Mouse (Mus musculus): ENCODE measurements around the gene Dennd4b. TPM values are rescaled to one million over a fixed set of nuclear protein-coding genes. Genes with fewer than 3 reads are reported as not detected.

Dennd4b gene
- polyA plus RNA-seq, 1 experiment from 2014 or later, result 6.1 TPM

- peak; percentile 19 for ATAC-seq (ENCODE audit: insufficient number of reproducible peaks, low FRiP score)
- peak overlapping the region; percentile 98 for H3K27ac ChIP-seq (ENCODE audit: poor library complexity, severe bottlenecking)
- H3K9ac ChIP-seq, result peak overlapping the region; percentile 95
- H3K36me3 ChIP-seq, result peaks cover 49% of the 10 kb centered on the region
- peak overlapping the region; percentile 90 for H3K4me3 ChIP-seq
- no peaks in the 10 kb centered on the region for H3K9me3 ChIP-seq (replicated peaks)
- 12% methylated on average over 16 of the region's 16 CpGs for WGBS
- peaks cover 20% of the 10 kb centered on the region for H3K4me1 ChIP-seq (replicated peaks)
- peak overlapping the region; percentile 78 for H3K4me2 ChIP-seq
- no peaks in the 10 kb centered on the region for H3K27me3 ChIP-seq (replicated peaks)
Measured at GRCm38 (mm10) chr3:90265932-90266741, 1.2 kb downstream of the Dennd4b start.

GRCm38 (mm10) chr3:90266901-90267775, 2.2 kb downstream of the Dennd4b start:
- peak overlapping the region; percentile 78 for H3K4me2 ChIP-seq
- peaks cover 48% of the 10 kb centered on the region for H3K36me3 ChIP-seq
- H3K9me3 ChIP-seq (replicated peaks), result no peaks in the 10 kb centered on the region
- peaks cover 20% of the 10 kb centered on the region for H3K4me1 ChIP-seq (replicated peaks)
- WGBS, result 92% methylated on average over 20 of the region's 20 CpGs
- no peaks in the 10 kb centered on the region for H3K27me3 ChIP-seq (replicated peaks)
- H3K4me3 ChIP-seq, result no peak overlapping the region
- ATAC-seq (ENCODE audit: insufficient number of reproducible peaks, low FRiP score), result no peak
- H3K27ac ChIP-seq (ENCODE audit: poor library complexity, severe bottlenecking), result peak overlapping the region; percentile 98
- no peak overlapping the region for H3K9ac ChIP-seq

- Histone ChIP-seq H3K27ac (ENCODE audit: poor library complexity, severe bottlenecking) (no peak overlapping the region), H3K27me3 (replicated peaks) (no peaks in the 10 kb centered on the region), H3K4me2 (no peak overlapping the region), H3K9ac (no peak overlapping the region), H3K36me3 (peaks cover 48% of the 10 kb centered on the region), H3K9me3 (replicated peaks) (no peaks in the 10 kb centered on the region), H3K4me1 (replicated peaks) (peaks cover 20% of the 10 kb centered on the region), H3K4me3 (no peak overlapping the region)
- ATAC-seq (ENCODE audit: insufficient number of reproducible peaks, low FRiP score), result no peak
- WGBS, result 90% methylated on average over 11 of the region's 11 CpGs
Measured at GRCm38 (mm10) chr3:90268190-90268589, 3.2 kb downstream of the Dennd4b start.

- H3K36me3 ChIP-seq, result peaks cover 49% of the 10 kb centered on the region
- no peak for ATAC-seq (ENCODE audit: insufficient number of reproducible peaks, low FRiP score)
- H3K4me2 ChIP-seq, result no peak overlapping the region
- no peak overlapping the region for H3K9ac ChIP-seq
- H3K27me3 ChIP-seq (replicated peaks), result no peaks in the 10 kb centered on the region
- H3K4me3 ChIP-seq, result no peak overlapping the region
- H3K9me3 ChIP-seq (replicated peaks), result no peaks in the 10 kb centered on the region
- WGBS, result 87% methylated on average over 16 of the region's 16 CpGs
- peaks cover 20% of the 10 kb centered on the region for H3K4me1 ChIP-seq (replicated peaks)
- H3K27ac ChIP-seq (ENCODE audit: poor library complexity, severe bottlenecking), result no peak overlapping the region
Measured at GRCm38 (mm10) chr3:90268971-90269370, 4.0 kb downstream of the Dennd4b start.

- no peak for ATAC-seq (ENCODE audit: insufficient number of reproducible peaks, low FRiP score)
- Histone ChIP-seq H3K36me3 (peaks cover 63% of the 10 kb centered on the region), H3K4me2 (no peak overlapping the region), H3K27me3 (replicated peaks) (no peaks in the 10 kb centered on the region), H3K4me3 (no peak overlapping the region), H3K9me3 (replicated peaks) (no peaks in the 10 kb centered on the region), H3K4me1 (replicated peaks) (peaks cover 13% of the 10 kb centered on the region), H3K27ac (ENCODE audit: poor library complexity, severe bottlenecking) (no peak overlapping the region), H3K9ac (no peak overlapping the region)
- WGBS, result 87% methylated on average over 8 of the region's 8 CpGs
Measured at GRCm38 (mm10) chr3:90270784-90271183, 5.8 kb downstream of the Dennd4b start.

- Histone ChIP-seq H3K27ac (ENCODE audit: poor library complexity, severe bottlenecking) (no peak overlapping the region), H3K4me1 (replicated peaks) (peaks cover 8% of the 10 kb centered on the region), H3K4me2 (no peak overlapping the region), H3K4me3 (no peak overlapping the region), H3K27me3 (replicated peaks) (no peaks in the 10 kb centered on the region), H3K9ac (no peak overlapping the region), H3K36me3 (peaks cover 77% of the 10 kb centered on the region), H3K9me3 (replicated peaks) (no peaks in the 10 kb centered on the region)
- WGBS, result 67% methylated on average over 9 of the region's 9 CpGs
- no peak for ATAC-seq (ENCODE audit: insufficient number of reproducible peaks, low FRiP score)
Measured at GRCm38 (mm10) chr3:90272170-90272569, 7.2 kb downstream of the Dennd4b start.

- no peak overlapping the region for H3K4me3 ChIP-seq
- whole genome bisulfite sequencing, result 91% methylated on average over 22 of the region's 22 CpGs
- ATAC-seq (ENCODE audit: insufficient number of reproducible peaks, low FRiP score), result no peak
- no peak overlapping the region for H3K27ac ChIP-seq (ENCODE audit: poor library complexity, severe bottlenecking)
- peaks cover 9% of the 10 kb centered on the region for H3K4me1 ChIP-seq (replicated peaks)
- no peak overlapping the region for H3K9ac ChIP-seq
- peaks cover 90% of the 10 kb centered on the region for H3K36me3 ChIP-seq
- no peak overlapping the region for H3K4me2 ChIP-seq
- H3K27me3 ChIP-seq (replicated peaks), result no peaks in the 10 kb centered on the region
- H3K9me3 ChIP-seq (replicated peaks), result no peaks in the 10 kb centered on the region
Measured at GRCm38 (mm10) chr3:90273855-90274254, 8.9 kb downstream of the Dennd4b start.

GRCm38 (mm10) chr3:90275286-90275685, 10.3 kb downstream of the Dennd4b start:
- peaks cover 9% of the 10 kb centered on the region for H3K4me1 ChIP-seq (replicated peaks)
- H3K9ac ChIP-seq, result no peak overlapping the region
- H3K4me2 ChIP-seq, result no peak overlapping the region
- no peak for ATAC-seq (ENCODE audit: insufficient number of reproducible peaks, low FRiP score)
- no peak overlapping the region for H3K4me3 ChIP-seq
- H3K27ac ChIP-seq (ENCODE audit: poor library complexity, severe bottlenecking), result no peak overlapping the region
- peaks cover 94% of the 10 kb centered on the region for H3K36me3 ChIP-seq
- H3K9me3 ChIP-seq (replicated peaks), result no peaks in the 10 kb centered on the region
- 88% methylated on average over 11 of the region's 11 CpGs for WGBS
- no peaks in the 10 kb centered on the region for H3K27me3 ChIP-seq (replicated peaks)

GRCm38 (mm10) chr3:90276858-90277257, 11.9 kb downstream of the Dennd4b start:
- H3K9me3 ChIP-seq (replicated peaks), result no peaks in the 10 kb centered on the region
- H3K36me3 ChIP-seq, result peaks cover 90% of the 10 kb centered on the region
- H3K4me2 ChIP-seq, result no peak overlapping the region
- no peak for ATAC-seq (ENCODE audit: insufficient number of reproducible peaks, low FRiP score)
- H3K27ac ChIP-seq (ENCODE audit: poor library complexity, severe bottlenecking), result no peak overlapping the region
- H3K4me1 ChIP-seq (replicated peaks), result peaks cover 9% of the 10 kb centered on the region
- WGBS, result 41% methylated on average over 16 of the region's 16 CpGs
- H3K9ac ChIP-seq, result no peak overlapping the region
- H3K4me3 ChIP-seq, result no peak overlapping the region
- no peaks in the 10 kb centered on the region for H3K27me3 ChIP-seq (replicated peaks)

GRCm38 (mm10) chr3:90277793-90278192, 12.8 kb downstream of the Dennd4b start:
- Histone ChIP-seq H3K4me3 (no peak overlapping the region), H3K9ac (no peak overlapping the region), H3K4me1 (replicated peaks) (peaks cover 9% of the 10 kb centered on the region), H3K9me3 (replicated peaks) (no peaks in the 10 kb centered on the region), H3K27me3 (replicated peaks) (no peaks in the 10 kb centered on the region), H3K4me2 (no peak overlapping the region), H3K27ac (ENCODE audit: poor library complexity, severe bottlenecking) (no peak overlapping the region), H3K36me3 (peaks cover 81% of the 10 kb centered on the region)
- ATAC-seq (ENCODE audit: insufficient number of reproducible peaks, low FRiP score), result no peak
- WGBS, result 86% methylated on average over 9 of the region's 9 CpGs

- H3K4me1 ChIP-seq (replicated peaks), result peaks cover 9% of the 10 kb centered on the region
- no peak overlapping the region for H3K9ac ChIP-seq
- H3K27ac ChIP-seq (ENCODE audit: poor library complexity, severe bottlenecking), result no peak overlapping the region
- H3K36me3 ChIP-seq, result peaks cover 77% of the 10 kb centered on the region
- no peak for ATAC-seq (ENCODE audit: insufficient number of reproducible peaks, low FRiP score)
- H3K27me3 ChIP-seq (replicated peaks), result no peaks in the 10 kb centered on the region
- 91% methylated on average over 10 of the region's 10 CpGs for WGBS
- H3K4me3 ChIP-seq, result no peak overlapping the region
- H3K4me2 ChIP-seq, result no peak overlapping the region
- H3K9me3 ChIP-seq (replicated peaks), result no peaks in the 10 kb centered on the region
Measured at GRCm38 (mm10) chr3:90278211-90278610, 13.2 kb downstream of the Dennd4b start.

Data from heart, embryonic 12.5 days (tissue).